8 mouse cellular contexts compared by ENCODE assay signal in genomic region chr4:133370298-133371274, GRCm38 (mm10). TPM values are rescaled to one million over a fixed set of nuclear protein-coding genes. Genes with fewer than 3 reads are reported as not detected.
A peak's percentile ranks its signal among the peaks of the same experiment; 100 is the strongest.
DNase-seq lines count a peak whose midpoint lies in the region; ATAC-seq and TF ChIP-seq lines count a peak whose summit lies in the region.

No protein-coding gene starts in this region.

- TF ChIP-seq CTCF in kidney, adult 2 months (conservative IDR thresholded peaks at IDR 0.05; ENCODE audit: insufficient read depth, insufficient read length, low read depth, low read length): no peak
- TF ChIP-seq CTCF in ES-Bruce4 (IDR thresholded peaks at IDR 0.05; ENCODE audit: low read depth, low read length): no peak
- TF ChIP-seq CTCF in intestine, postnatal 0 days (IDR thresholded peaks at IDR 0.05; ENCODE audit: low read depth): no peak

- H3K27ac ChIP-seq in kidney, adult 2 months (ENCODE audit: insufficient read depth, low read depth, low read length): peak overlapping the region; percentile 87
- H3K27ac ChIP-seq in ES-Bruce4 (ENCODE audit: insufficient read depth, low read length): no peak overlapping the region
- H3K27ac ChIP-seq in embryonic facial prominence, embryonic 13.5 days: peak overlapping the region; percentile 81; the same call in 1 of the 2 replicates
- peak overlapping the region; percentile 87; the same call in 1 of the 2 replicates for H3K27ac ChIP-seq in intestine, postnatal 0 days (ENCODE audit: low read depth, low read length)
- H3K27ac ChIP-seq in neural tube, embryonic 14.5 days (ENCODE audit: low read depth, low read length): peak overlapping the region; percentile 89

- peak overlapping the region; percentile 85 for H3K9ac ChIP-seq in ES-Bruce4 (ENCODE audit: low read depth, poor library complexity, severe bottlenecking)
- H3K9ac ChIP-seq in embryonic facial prominence, embryonic 13.5 days: peak overlapping the region; percentile 95
- H3K9ac ChIP-seq in intestine, postnatal 0 days (ENCODE audit: low read depth, low read length): peak overlapping the region; percentile 89
- H3K9ac ChIP-seq in neural tube, embryonic 14.5 days (replicated peaks; ENCODE audit: low read depth, low read length): peak overlapping the region; percentile 90

- no peaks in the 10 kb centered on the region for H3K9me3 ChIP-seq in ES-Bruce4 (replicated peaks; ENCODE audit: control insufficient read depth, insufficient read depth, low read length, poor library complexity, severe bottlenecking)
- H3K9me3 ChIP-seq in embryonic facial prominence, embryonic 13.5 days: no peaks in the 10 kb centered on the region
- no peaks in the 10 kb centered on the region for H3K9me3 ChIP-seq in intestine, postnatal 0 days (ENCODE audit: control insufficient read depth)
- H3K9me3 ChIP-seq in neural tube, embryonic 14.5 days (ENCODE audit: control insufficient read depth, low read length): no peaks in the 10 kb centered on the region

- no peaks in the 10 kb centered on the region for H3K36me3 ChIP-seq in kidney, adult 2 months (ENCODE audit: control insufficient read depth, insufficient read depth, low read length)
- H3K36me3 ChIP-seq in ES-Bruce4 (ENCODE audit: control insufficient read depth, insufficient read depth, low read length, poor library complexity, severe bottlenecking): no peaks in the 10 kb centered on the region
- H3K36me3 ChIP-seq in embryonic facial prominence, embryonic 13.5 days: peaks cover 8% of the 10 kb centered on the region
- H3K36me3 ChIP-seq in intestine, postnatal 0 days (ENCODE audit: control insufficient read depth, insufficient read depth): peaks cover 7% of the 10 kb centered on the region
- H3K36me3 ChIP-seq in neural tube, embryonic 14.5 days (ENCODE audit: control insufficient read depth, insufficient read depth, low read length): no peaks in the 10 kb centered on the region

- WGBS in kidney, adult 2 months: 55% methylated on average over 22 of the region's 22 CpGs
- 73% methylated on average over 22 of the region's 22 CpGs for whole genome bisulfite sequencing in embryonic facial prominence, embryonic 13.5 days
- 52% methylated on average over 22 of the region's 22 CpGs for WGBS in intestine, postnatal 0 days
- 78% methylated on average over 22 of the region's 22 CpGs for WGBS in neural tube, embryonic 14.5 days

- no peaks in the 10 kb centered on the region for H3K27me3 ChIP-seq in kidney, adult 2 months (replicated peaks; ENCODE audit: control insufficient read depth, insufficient read depth, low read length)
- H3K27me3 ChIP-seq in ES-Bruce4 (ENCODE audit: control insufficient read depth, insufficient read depth, low read length, poor library complexity, severe bottlenecking): no peaks in the 10 kb centered on the region
- H3K27me3 ChIP-seq in embryonic facial prominence, embryonic 13.5 days: no peaks in the 10 kb centered on the region
- H3K27me3 ChIP-seq in intestine, postnatal 0 days (replicated peaks; ENCODE audit: control insufficient read depth, insufficient read depth, low read length): no peaks in the 10 kb centered on the region
- no peaks in the 10 kb centered on the region for H3K27me3 ChIP-seq in neural tube, embryonic 14.5 days (ENCODE audit: control insufficient read depth, insufficient read depth, low read length)

- H3K4me2 ChIP-seq in embryonic facial prominence, embryonic 13.5 days: peak overlapping the region; percentile 74
- H3K4me2 ChIP-seq in intestine, postnatal 0 days (replicated peaks; ENCODE audit: low read depth): peak overlapping the region; percentile 78
- peak overlapping the region; percentile 72 for H3K4me2 ChIP-seq in neural tube, embryonic 14.5 days (ENCODE audit: low read depth, low read length)

- peak overlapping the region; percentile 96 for H3K4me3 ChIP-seq in kidney, adult 2 months (ENCODE audit: insufficient read depth, low read depth, low read length)
- peak overlapping the region; percentile 93 for H3K4me3 ChIP-seq in ES-Bruce4 (ENCODE audit: low read depth, low read length)
- H3K4me3 ChIP-seq in embryonic facial prominence, embryonic 13.5 days: peak overlapping the region; percentile 80
- peak overlapping the region; percentile 88 for H3K4me3 ChIP-seq in intestine, postnatal 0 days (ENCODE audit: low read depth, low read length)
- H3K4me3 ChIP-seq in neural tube, embryonic 14.5 days (ENCODE audit: low read depth, low read length): peak overlapping the region; percentile 81

- ATAC-seq in embryonic facial prominence, embryonic 13.5 days (ENCODE audit: insufficient number of reproducible peaks, insufficient read depth, low FRiP score, low TSS enrichment, low read depth): no peak
- no peak for ATAC-seq in intestine, postnatal 0 days
- ATAC-seq in neural tube, embryonic 14.5 days (ENCODE audit: low read depth): no peak

- no peak for TF ChIP-seq POLR2A in kidney, adult 2 months (IDR thresholded peaks at IDR 0.05; ENCODE audit: low read depth, low read length)
- no peak for TF ChIP-seq POLR2A in ES-Bruce4 (IDR thresholded peaks at IDR 0.05; ENCODE audit: insufficient read depth, low read length)

- no peak for DNase-seq in kidney, adult 2 months
- no peak for DNase-seq in kidney, adult 11 months
- no peak for DNase-seq in urinary bladder, postnatal 10 days (ENCODE audit: low spot score)
- DNase-seq in adipocyte (ENCODE audit: low spot score): no peak

- H3K4me1 ChIP-seq in kidney, adult 2 months (ENCODE audit: control insufficient read depth, insufficient read depth, low read length): peaks cover 28% of the 10 kb centered on the region
- H3K4me1 ChIP-seq in ES-Bruce4 (ENCODE audit: control insufficient read depth, insufficient read depth, low read length): peaks cover 11% of the 10 kb centered on the region
- peaks cover 51% of the 10 kb centered on the region for H3K4me1 ChIP-seq in embryonic facial prominence, embryonic 13.5 days
- H3K4me1 ChIP-seq in intestine, postnatal 0 days (replicated peaks; ENCODE audit: control insufficient read depth, insufficient read depth, low read length): peaks cover 19% of the 10 kb centered on the region; the same call in 1 of the 2 replicates
- H3K4me1 ChIP-seq in neural tube, embryonic 14.5 days (ENCODE audit: control insufficient read depth, insufficient read depth, low read length): peaks cover 36% of the 10 kb centered on the region

- no peak for TF ChIP-seq EP300 in ES-Bruce4 (IDR thresholded peaks at IDR 0.05; ENCODE audit: insufficient read depth, low read depth, low read length)

RNA-seq across cellular contexts. Expression of gene Slc9a1, which starts 1.1 kb away (rescaled TPM):
- polyA plus RNA-seq in kidney, adult 2 months (2012; rRNA removed): 30.1 and 32.3 TPM in 2 replicates
- polyA plus RNA-seq in ES-Bruce4 (2011; ENCODE audit: insufficient read depth, insufficient read length, low read depth, missing spikeins): 18.4 and 21.4 TPM in 2 replicates
- 8.6 and 9.4 TPM in 2 replicates for polyA plus RNA-seq in embryonic facial prominence, embryonic 13.5 days (2015; fragmentation: Nextera tagmentation; extraction: Ambion mirVana)
- 5.7 and 6.1 TPM in 2 replicates for polyA plus RNA-seq in intestine, postnatal 0 days (2015; fragmentation: Nextera tagmentation; extraction: Ambion mirVana)
- 8.0 and 9.7 TPM in 2 replicates for polyA plus RNA-seq in neural tube, embryonic 14.5 days (2014; fragmentation: Nextera tagmentation; extraction: Ambion mirVana)

RNA-seq across cellular contexts. Expression of gene Wdtc1, which starts 17.3 kb away (rescaled TPM):
- polyA plus RNA-seq in kidney, adult 2 months (2012; rRNA removed): 64.1 and 64.4 TPM in 2 replicates
- 69.2 and 71.5 TPM in 2 replicates for polyA plus RNA-seq in ES-Bruce4 (2011; ENCODE audit: insufficient read depth, insufficient read length, low read depth, missing spikeins)
- polyA plus RNA-seq in embryonic facial prominence, embryonic 13.5 days (2015; fragmentation: Nextera tagmentation; extraction: Ambion mirVana): 13.9 and 14.3 TPM in 2 replicates
- 7.2 and 8.2 TPM in 2 replicates for polyA plus RNA-seq in intestine, postnatal 0 days (2015; fragmentation: Nextera tagmentation; extraction: Ambion mirVana)
- polyA plus RNA-seq in neural tube, embryonic 14.5 days (2014; fragmentation: Nextera tagmentation; extraction: Ambion mirVana): 22.3 and 24.5 TPM in 2 replicates
